Mouse (Mus musculus): ENCODE measurements around the gene Aacs.
"Not testable (repeated sequence)": the region's sequence is repeated elsewhere in the genome, so short reads cannot be mapped to it uniquely, and the experiment has no call there.

Gene Aacs

DNA sequence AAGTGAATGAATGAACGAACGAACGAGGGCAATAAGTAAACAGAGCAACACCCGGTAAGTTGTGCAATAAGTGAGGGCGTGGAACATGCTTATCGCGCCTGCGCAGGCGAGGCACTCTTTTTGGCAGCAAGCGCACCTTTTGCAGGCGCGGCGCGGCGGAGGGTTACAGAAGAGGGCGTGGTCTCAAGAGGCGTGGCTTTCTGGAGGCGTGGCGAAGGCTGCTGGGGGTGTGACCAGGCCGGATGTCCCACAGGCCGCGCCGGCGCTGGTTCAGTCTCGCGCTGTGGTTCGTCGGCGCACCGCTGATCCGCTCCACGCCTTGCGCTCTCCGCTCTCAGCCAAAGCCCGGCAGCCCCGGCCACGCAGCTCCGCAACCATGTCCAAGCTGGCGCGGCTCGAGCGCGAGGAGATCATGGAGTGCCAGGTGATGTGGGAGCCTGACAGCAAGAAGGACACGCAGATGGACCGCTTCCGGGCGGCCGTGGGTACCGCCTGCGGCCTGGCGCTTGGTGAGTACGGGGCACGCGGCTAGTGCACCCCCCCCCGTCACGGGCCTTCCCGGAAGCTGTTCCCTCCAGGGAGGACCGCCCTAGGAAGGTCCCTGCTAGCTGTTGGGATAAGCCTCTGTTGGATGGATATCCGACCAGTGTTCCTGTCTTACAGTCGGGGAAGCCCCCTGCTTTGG is at the start of gene Aacs:
Gene Aacs, plus strand, starts transcription at position 214 of the 685 bp plus-strand sequence.
- in situ Hi-C loops (cut with MboI, MseI), result no loop called here

DNA sequence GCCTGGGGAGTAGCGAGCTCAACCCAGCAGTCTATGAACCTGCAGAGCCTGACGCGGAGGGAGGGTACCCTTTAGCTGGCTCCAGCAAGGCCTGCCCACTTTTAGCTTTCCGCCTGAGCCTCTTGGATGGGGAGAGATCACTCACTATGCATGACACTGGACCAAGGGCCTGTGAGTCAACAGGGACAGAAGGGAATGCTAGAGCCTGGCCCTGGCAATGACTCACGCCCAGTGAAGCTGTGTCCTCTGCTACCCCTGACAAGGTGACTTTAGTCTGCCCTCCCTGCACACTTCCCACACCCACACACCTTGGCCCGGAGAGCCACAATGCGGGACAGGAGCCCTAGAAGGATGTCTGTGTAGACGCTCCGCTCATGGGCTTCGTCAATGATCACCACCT is 49.3 kb upstream of the Aacs start:
- in situ Hi-C loops (cut with MboI, MseI), result no loop called here

DNA sequence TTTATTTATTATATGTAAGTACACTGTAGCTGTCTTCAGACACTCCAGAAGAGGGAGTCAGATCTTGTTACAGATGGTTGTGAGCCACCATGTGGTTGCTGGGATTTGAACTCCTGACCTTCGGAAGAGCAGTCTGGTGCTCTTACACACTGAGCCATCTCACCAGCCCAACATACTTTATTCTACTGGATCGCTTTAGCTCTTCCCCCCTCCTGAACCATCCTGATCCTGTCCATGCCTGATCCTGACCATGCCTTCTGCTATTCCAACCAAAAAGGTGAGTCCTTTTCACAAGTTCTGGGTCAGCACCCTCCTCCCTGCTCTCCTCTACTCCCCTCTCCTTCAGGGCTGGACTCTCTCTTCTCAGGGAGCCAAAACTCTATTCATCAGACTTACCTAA is 43.3 kb upstream of the Aacs start:
- in situ Hi-C loops (cut with MboI, MseI), result not testable (repeated sequence)

DNA sequence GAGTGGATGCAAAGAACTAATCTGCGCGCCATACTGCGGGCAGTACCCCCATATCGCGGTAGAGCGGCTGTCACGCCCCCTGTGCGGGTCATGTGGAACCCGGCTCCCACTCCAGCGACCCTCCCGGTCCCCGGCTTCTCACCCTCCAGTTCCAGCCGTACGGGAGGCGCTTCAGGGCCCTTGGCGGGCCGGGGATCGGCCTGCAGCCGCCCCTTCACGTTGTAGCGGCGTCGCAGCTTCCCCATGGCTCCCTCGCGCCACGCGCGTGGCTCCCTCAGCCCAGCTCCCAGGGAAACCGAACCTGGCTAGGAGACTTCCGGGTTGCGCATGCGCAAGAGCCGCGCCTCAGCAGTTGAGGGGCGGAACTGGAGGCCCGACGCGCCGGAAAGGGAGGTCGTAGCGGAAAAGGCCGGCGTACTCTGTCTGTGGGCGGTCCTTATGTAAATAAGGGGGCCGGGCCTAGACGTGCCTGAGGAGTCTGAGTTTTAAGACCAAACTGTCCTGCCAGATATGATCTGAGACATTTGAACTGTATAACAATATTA is 41.7 kb upstream of the Aacs start, which contains the start of gene Dhx37:
Gene Dhx37, minus strand, starts transcription at position 329 of the 545 bp plus-strand sequence.
- in situ Hi-C loops (cut with MboI, MseI), result no loop called here

DNA sequence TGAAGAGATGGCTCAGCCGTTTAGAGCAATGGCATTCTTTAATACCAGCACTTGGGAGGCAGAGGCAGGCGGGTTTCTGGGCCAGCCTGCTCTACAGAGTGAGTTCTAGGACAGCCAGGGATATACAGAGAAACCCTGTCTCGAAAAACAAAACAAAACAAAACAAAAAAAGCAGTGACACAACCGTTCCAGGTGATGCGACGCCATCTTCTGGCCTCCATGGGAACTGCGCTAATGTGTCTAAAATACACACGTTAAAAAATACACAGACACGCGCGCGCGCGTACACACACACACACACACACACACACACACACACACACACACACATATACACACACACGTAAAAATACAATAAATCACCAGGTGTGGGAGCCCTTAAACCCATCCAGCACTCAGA is 41.3 kb upstream of the Aacs start:
- in situ Hi-C loops (cut with MboI, MseI), result not testable (repeated sequence)

DNA sequence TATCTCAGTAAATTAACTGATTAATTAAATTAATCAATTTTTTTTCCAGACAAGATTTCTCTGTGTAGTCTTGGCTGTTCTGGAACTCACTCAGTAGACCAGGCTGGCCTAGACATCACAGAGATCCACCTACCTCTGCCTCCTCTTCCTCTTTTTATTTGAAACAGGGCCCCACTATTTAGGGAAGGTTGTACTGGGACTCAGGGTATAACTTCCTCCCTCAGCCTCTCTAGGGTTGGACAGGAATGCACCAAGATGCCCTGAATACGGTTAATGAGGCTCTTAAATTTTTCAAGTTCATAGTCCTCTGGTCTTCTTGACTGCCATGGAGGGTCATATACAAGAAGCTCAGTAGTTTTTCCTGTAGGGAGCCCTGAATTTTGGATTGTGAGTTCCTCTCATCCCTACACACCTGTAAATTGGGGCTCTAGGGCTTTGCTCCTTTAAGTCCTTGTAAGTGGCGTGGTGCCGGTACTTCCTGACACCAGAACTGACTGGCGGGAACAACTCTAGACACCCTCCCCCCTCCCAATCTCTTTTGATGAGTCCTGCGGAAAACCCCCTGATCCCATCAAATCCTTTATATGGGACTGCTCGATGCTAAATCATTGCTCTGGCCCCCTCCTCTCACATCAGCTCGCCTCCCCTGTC is 34.9 kb upstream of the Aacs start:
- in situ Hi-C loops (cut with MboI, MseI), result loop anchor here (5.0 kb wide), 1 partner anchor 33 kb away; no protein-coding TSS in a partner anchor

DNA sequence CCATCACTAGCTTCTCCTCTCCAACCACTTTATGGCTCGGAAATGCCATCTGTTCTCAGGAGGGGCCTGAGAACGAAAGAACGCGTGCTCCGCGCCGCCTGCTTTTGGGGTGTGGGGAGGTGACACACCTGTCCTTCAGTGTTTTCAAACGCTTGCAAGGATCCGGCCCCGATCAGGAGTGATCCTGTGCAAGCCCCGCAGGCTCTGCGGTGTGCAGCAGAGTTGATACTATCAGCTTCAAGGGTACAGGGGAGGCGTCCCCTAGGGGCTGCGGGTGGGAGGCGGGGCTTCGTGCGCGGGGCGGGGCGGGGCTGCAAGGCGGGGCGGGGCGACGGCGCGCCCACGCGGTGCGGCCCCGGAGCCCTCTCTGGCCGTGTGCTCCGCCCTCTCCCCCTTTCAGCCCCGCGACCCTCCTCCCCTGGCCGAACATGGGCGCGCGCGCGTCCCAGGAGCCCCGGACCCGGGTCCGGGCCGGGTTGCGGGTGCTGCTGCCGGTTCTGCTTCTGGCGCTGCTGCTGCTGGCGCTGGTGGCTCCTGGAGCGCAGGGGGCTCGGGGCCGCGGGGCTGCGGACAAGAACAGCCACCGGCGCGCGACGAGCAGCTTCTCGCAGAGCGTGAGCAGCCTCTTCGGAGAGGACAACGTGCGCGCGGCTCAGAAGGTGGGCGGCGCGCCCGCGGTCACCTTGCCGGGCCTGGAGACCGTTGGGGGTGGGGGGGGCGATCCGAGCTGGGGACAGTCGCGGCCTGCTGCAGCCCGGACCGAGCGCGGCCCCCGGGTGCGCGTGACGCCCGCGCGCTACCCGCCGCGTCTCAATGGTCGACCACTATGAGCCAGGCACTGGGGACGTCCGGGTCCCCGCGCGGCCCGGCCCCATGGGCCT is 34.1 kb upstream of the Aacs start, which contains the start of gene Bri3bp:
Gene Bri3bp, plus strand, starts transcription at position 335 of the 881 bp plus-strand sequence.
- in situ Hi-C loops (cut with MboI, MseI), result loop anchor here (5.0 kb wide), 1 partner anchor 34 kb away; no protein-coding TSS in a partner anchor

DNA sequence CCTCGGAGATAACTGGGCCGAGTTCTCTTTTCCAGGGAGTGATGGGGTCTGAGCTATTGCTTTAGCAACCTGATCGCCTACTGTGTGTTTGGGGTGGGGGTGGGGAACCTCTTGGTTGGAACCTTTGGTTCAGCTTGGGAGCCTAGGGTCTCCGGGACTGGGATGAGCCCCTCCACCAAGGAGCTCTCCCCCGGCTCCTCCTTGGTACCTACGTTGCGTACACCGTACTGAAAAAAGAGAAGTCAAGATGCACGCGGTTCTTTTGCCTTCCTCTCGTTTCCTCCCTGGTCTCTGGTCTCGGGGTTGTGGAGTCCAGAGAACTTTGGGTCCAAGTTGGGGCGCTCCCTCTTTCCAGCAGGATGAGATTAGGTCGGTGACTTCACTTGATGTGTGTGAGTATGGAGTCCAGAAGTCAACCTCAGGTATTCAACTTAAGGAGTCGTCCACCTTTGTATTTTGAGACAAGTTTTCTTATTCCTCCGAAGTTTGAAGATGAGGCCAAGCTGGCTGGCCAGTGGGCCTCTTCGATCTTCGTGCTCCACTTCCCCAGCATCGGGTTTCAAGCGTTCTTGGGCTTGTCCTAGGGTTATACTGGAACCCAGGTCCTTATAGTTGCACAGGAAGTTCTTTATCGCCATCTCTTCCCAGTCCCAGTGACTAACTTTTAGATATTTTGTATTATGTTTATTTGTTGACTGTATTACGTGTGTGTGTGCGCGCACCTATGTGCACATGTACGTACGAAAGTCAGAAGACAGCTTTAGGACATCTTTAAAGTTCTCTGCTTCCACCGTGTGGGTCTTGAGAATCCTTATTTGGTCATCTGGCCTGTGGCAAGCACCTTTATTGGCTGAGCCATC is 33.2 kb upstream of the Aacs start:
- in situ Hi-C loops (cut with MboI, MseI), result loop anchor here (5.0 kb wide), 1 partner anchor 35 kb away; no protein-coding TSS in a partner anchor

DNA sequence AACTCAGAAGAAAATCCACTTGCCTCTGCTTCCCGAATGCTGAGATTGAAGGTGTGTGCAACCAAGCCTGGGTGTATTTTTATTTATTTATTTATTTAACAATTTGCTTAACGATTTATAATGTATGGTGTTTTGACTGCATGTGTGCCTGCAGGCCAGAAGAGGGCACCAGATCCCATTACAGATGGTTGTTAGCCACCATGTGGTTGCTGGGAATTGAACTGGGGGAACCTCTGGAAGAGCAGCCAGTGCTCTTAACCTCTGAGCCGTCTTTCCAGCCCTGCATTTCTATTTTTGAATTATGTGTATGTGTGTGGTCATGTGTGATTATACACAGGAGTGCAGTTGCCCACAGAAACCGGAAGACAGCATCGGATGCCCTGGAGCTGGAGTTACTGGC is 32.3 kb upstream of the Aacs start:
- in situ Hi-C loops (cut with MboI, MseI), result loop anchor here (5.0 kb wide), 1 partner anchor 36 kb away; no protein-coding TSS in a partner anchor

DNA sequence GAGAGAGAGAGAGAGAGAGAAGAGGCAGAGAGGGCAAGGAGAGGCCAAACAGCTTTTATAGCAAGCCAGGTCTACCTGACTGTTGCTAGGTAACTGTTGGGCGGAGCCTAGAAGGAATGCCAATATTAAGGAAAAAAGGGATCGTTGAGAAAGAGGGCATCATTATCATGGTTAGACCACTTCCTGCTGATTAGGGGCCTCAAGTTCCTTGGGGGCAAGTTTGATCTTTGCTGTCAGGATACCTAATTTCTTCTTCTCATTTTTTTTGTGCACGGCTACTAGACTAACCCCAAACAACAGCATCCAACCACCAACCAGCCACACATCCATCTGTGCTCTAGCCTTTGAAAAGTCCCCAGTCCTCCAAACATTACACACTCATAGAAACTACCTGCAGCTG is 31.7 kb upstream of the Aacs start:
- in situ Hi-C loops (cut with MboI, MseI), result loop anchor here (5.0 kb wide), 1 partner anchor 37 kb away; no protein-coding TSS in a partner anchor

DNA sequence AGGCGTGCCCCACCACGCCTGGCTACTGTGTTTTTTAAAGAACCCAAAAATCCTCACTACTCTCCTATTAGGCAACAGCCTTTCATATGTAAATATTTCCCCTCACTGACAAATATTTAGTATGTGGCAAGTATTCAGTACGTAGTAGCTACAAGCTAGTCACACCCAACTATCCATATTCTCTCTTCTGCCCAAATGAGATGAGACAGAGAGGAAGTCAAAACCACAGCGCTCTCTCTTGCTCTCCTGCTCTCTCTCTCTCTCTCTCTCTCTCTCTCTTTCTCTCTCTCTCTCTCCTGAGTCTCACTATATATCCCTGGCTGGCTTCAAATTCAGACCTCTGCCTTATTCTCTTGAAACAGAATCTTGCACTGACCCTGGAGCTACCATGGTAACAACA is 31.1 kb upstream of the Aacs start:
- in situ Hi-C loops (cut with MboI, MseI), result loop anchor here (5.0 kb wide), 1 partner anchor 37 kb away; no protein-coding TSS in a partner anchor

DNA sequence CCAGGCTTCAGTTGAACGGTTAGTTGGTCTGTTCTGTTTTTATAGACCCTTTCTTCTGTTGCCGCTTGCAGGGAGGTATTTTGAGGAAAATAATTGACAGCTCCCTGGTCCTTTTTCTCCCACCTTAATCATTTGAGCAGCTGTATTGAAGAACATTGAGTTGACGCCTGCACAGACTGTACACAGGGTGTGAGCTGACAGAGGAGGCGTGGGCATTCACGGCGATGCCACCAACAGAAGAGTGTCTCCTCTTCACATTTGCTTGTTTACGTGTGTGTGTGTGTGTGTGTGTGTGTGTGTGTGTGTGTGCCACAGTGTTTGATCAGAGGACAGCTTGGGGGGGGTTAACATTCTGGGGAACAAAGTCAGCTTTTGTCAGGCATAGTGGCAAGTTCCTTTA is 29.3 kb upstream of the Aacs start:
- in situ Hi-C loops (cut with MboI, MseI), result no loop called here

DNA sequence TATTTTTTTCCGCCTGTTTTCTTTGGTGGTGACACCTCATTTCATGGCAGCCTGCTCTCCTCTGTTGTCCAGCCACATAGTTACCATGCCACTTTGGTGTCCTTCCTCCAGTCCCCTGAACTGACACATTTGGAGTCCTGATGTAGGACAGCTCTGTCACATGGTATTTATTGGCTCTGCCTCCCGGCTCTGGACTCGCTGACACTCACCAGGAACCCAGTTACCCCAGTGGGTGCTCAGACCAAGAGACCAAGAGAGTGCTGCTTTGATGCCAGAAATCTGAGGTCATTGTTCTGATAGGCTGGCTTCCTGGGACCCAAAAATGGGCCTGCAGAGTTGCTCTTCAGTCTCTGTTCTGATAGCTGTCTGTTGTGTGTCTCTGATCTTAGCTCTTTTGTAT is 27.6 kb upstream of the Aacs start:
- in situ Hi-C loops (cut with MboI, MseI), result no loop called here

DNA sequence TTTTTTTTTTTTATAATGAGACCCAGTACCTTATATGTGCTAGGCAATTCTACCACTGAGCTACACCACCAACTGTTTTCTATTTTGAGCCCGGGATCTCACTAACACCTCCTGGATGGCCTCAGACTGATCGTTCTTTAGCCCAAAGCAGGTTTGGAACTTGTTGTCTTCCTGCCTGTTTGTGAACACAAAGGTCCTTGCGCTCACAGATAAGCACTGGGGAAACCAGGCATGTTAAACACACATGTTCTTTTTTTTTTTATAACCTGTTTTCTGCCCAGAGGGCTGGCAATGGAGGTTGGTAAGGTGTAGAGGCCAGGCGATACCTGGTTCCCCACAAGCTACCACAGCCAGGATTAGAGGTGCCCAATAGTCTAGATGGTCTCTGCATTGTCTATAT is 27.0 kb upstream of the Aacs start:
- in situ Hi-C loops (cut with MboI, MseI), result no loop called here

DNA sequence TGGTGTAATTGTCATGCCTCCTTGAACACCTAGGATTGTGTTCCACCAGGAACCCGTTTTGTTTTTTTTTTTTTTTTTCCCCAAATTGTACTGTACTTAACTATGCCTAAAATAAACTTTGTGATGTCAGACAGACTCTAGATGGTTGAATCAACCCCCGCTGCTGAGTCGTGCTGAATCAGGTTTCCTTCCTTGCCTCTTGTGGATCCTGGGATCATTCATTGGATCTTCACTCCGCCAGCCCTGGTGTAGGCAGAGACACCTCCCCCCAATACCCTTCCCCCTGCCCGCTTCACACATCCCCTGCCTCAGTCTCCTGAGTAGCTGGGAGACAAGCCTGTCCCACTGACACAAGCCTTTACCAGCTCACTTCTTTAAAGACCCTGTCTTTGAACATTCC is 26.3 kb upstream of the Aacs start:
- in situ Hi-C loops (cut with MboI, MseI), result no loop called here

DNA sequence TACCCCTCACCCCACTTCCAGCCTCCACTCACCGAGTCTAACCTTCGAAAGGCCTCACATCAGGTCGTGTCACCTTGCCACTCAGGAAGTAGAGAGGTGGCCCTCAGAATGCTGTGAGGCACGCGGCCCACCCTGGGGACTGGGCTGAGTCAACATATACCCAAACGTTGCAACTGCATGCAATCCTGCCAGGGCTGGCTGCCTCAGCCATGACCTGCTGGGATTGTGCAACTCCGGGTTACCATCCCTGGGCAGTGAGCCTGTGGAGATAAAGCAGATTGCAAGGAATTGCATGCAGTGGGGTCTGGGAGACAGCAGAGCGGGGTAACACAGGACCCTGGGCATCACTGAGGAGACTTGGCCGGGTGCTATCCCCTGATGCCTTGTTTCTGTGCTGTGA is 23.0 kb upstream of the Aacs start:
- in situ Hi-C loops (cut with MboI, MseI), result no loop called here

DNA sequence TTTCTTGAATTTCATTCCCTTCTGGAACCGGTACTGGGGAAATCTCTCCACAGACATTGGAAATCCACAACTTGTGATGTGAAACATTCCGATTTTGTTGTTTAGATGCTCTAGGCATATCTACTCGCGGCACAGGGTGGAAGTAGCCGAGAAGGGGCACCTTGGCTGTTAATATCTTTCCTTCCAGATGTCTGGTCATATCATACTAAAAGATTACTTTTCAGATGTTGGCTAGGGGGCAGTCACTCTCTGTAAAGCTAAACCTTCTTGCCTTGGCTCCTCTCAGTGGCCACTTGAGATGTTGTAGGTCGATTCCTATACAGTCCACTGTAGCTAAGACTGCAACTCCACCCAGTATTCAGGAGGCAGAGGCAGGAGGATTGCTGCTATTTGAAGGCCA is 19.5 kb upstream of the Aacs start:
- in situ Hi-C loops (cut with MboI, MseI), result no loop called here

DNA sequence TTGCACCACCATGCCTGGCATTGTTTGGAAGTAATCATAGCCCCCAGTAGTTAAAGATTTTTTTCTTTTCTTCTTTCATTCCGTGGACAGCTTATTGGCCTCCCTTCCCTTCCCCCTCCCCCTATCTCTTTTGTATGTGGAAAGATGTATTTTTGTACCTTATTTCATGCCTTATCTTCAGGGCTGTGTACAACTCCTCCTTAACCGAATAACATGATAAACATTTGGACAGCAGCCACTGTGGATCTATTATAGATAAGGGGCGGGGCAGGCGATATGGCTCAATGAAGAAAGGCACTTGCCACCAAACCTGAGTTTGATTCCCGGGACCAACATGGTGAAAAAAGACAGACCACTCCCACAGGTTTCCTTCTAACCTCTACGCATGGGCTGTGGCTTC is 18.1 kb upstream of the Aacs start:
- in situ Hi-C loops (cut with MboI, MseI), result no loop called here

DNA sequence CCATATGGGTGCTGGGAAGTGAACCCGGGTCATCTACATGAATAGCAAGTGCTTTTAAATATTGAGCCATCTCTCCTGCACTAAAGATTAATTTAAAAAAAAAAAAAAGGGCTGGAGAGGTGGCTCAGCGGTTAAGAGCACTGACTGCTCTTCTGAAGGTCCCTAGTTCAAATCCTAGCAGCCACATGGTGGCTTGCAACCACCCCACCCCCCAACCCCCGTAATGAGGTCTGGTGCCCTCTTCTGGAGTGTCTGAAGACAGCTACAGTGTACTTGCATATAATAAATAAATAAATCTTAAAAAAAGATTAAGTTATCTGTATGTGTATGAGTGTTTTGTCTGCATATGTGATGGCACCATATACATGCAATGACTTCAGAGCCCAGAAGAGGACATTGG is 15.0 kb upstream of the Aacs start:
- in situ Hi-C loops (cut with MboI, MseI), result no loop called here

DNA sequence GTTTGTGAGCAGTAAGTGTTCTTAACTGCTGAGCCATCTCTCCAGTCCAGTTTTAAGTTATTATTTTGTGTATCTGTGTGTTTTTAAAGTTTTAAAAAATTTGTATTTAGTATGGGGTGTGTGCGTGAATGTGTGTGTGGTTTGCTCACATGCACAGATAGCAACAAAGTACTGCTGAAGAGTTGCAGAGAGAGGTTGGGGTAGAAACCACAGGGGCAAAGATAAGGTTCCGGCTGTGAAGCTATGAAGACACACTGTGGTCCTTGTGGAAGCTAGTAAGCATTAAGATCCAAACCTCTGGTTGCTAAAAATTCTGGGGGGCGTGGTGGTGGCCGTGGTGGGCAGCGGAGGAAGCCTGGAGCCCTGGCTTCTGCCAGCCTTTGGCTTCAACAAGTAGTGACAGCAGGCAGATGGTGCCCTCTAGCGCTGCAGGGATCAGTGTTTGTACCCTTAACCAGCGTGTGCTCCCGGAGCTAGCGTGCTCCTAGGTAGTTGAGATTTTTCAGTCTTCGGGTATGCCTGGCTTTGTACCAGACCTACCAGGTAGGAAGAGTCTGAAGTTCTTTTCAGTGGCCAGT is 13.7 kb upstream of the Aacs start:
- in situ Hi-C loops (cut with MboI, MseI), result no loop called here
